Mouse (Mus musculus) forebrain, embryonic 13.5 days (tissue): ENCODE results near the gene Pou5f1. TPM values are rescaled to one million over a fixed set of nuclear protein-coding genes. Genes with fewer than 3 reads are reported as not detected.
"Not testable (repeated sequence)": the region's sequence is repeated elsewhere in the genome, so short reads cannot be mapped to it uniquely, and the experiment has no call there.

ENCODE experiments used
- ATAC-seq: fragments of 200-750 bp; cut with Nextera tagmentation; 2 replicates; pipeline ENCODE4 v1.8.0; 2017
- H3K27ac ChIP-seq: fragments of 300-500 bp; sonication (generic); 2 replicates; pipeline ENCODE4 v1.5.1; 2015; ENCODE audit warnings: inconsistent platforms, mild to moderate bottlenecking, moderate library complexity
- H3K27me3 ChIP-seq: fragments of 300-500 bp; sonication (generic); 2 replicates; pipeline ENCODE4 v1.6.1; 2015; ENCODE audit warnings: mild to moderate bottlenecking, inconsistent platforms
- H3K36me3 ChIP-seq: fragments of 300-500 bp; sonication (generic); 2 replicates; pipeline ENCODE4 v1.6.1; 2015; ENCODE audit warnings: mild to moderate bottlenecking, inconsistent platforms; ENCODE audit not compliant: poor library complexity, severe bottlenecking
- H3K4me1 ChIP-seq: fragments of 300-500 bp; sonication (generic); 2 replicates; pipeline ENCODE4 v1.6.1; 2015; ENCODE audit warnings: inconsistent platforms
- H3K4me2 ChIP-seq: fragments of 300-500 bp; sonication (generic); 2 replicates; pipeline ENCODE4 v1.6.1; 2015; ENCODE audit warnings: inconsistent platforms, mild to moderate bottlenecking, moderate library complexity
- H3K4me3 ChIP-seq: fragments of 300-500 bp; sonication (generic); 2 replicates; pipeline ENCODE4 v1.5.1; 2015; ENCODE audit warnings: mild to moderate bottlenecking, inconsistent platforms
- H3K9ac ChIP-seq: fragments of 300-500 bp; sonication (generic); 2 replicates; pipeline ENCODE4 v1.6.1; 2015; ENCODE audit warnings: mild to moderate bottlenecking, inconsistent platforms
- H3K9me3 ChIP-seq: fragments of 300-500 bp; sonication (generic); replicated peaks from 2 replicates; pipeline ENCODE4 v1.6.1; 2016; ENCODE audit warnings: inconsistent platforms
- WGBS: fragments of 180-500 bp; shearing (Covaris S2); methylation state at CpG from one replicate; pipeline ENCODE4 v1.1.7; 2015; 5-methylcytosine and 5-hydroxymethylcytosine counted together
- polyA plus RNA-seq: library from polyadenylated mRNA; unstranded; fragments of >200 nt; fragmentation: Nextera tagmentation; extraction: Ambion mirVana; gene quantifications from 2 replicates; pipeline ENCODE4 v1.2.1, GENCODE M21; 2015

The Pou5f1 gene
- polyA plus RNA-seq, 1 experiment from 2014 or later, result not detected

- H3K27me3 ChIP-seq, result peaks cover 34% of the 10 kb centered on the region
- H3K4me3 ChIP-seq, result no peak overlapping the region
- no peak for ATAC-seq
- H3K9me3 ChIP-seq, result no peaks in the 10 kb centered on the region
- H3K4me1 ChIP-seq, result no peaks in the 10 kb centered on the region
- H3K27ac ChIP-seq, result no peak overlapping the region
- no peak overlapping the region for H3K4me2 ChIP-seq
- 4% methylated on average over 6 of the region's 6 CpGs for WGBS
- no peaks in the 10 kb centered on the region for H3K36me3 ChIP-seq
- no peak overlapping the region for H3K9ac ChIP-seq
Observed at GRCm38 (mm10) chr17:35502226-35502625, 3.6 kb upstream of the Pou5f1 start.

- Histone ChIP-seq H3K27me3 (peaks cover 39% of the 10 kb centered on the region), H3K36me3 (no peaks in the 10 kb centered on the region), H3K27ac (no peak overlapping the region), H3K9me3 (no peaks in the 10 kb centered on the region), H3K4me2 (no peak overlapping the region), H3K4me3 (no peak overlapping the region), H3K4me1 (no peaks in the 10 kb centered on the region), H3K9ac (no peak overlapping the region)
- 50% methylated on average over 5 of the region's 5 CpGs for WGBS
- no peak for ATAC-seq
Observed at GRCm38 (mm10) chr17:35502762-35503161, 3.1 kb upstream of the Pou5f1 start.

- Histone ChIP-seq H3K9me3 (no peaks in the 10 kb centered on the region), H3K9ac (no peak overlapping the region), H3K4me1 (no peaks in the 10 kb centered on the region), H3K36me3 (no peaks in the 10 kb centered on the region), H3K27ac (no peak overlapping the region), H3K4me3 (no peak overlapping the region), H3K27me3 (peaks cover 47% of the 10 kb centered on the region), H3K4me2 (no peak overlapping the region)
- WGBS, result 15% methylated on average over 5 of the region's 5 CpGs
- no peak for ATAC-seq
Observed at GRCm38 (mm10) chr17:35503849-35504248, 2.0 kb upstream of the Pou5f1 start.

- Histone ChIP-seq H3K27ac (no peak overlapping the region), H3K4me2 (no peak overlapping the region), H3K36me3 (no peaks in the 10 kb centered on the region), H3K27me3 (peaks cover 52% of the 10 kb centered on the region), H3K9ac (0 out of 2 replicates have a peak overlapping the region, but pooled peaks have one; percentile 18), H3K4me1 (no peaks in the 10 kb centered on the region), H3K9me3 (no peaks in the 10 kb centered on the region), H3K4me3 (no peak overlapping the region)
- no peak for ATAC-seq
- WGBS, result 15% methylated on average over 8 of the region's 8 CpGs
Observed at GRCm38 (mm10) chr17:35504628-35505481, 963 bp upstream of the Pou5f1 start.

GRCm38 (mm10) chr17:35506881-35507280 is 1.1 kb downstream of the Pou5f1 start:
- Histone ChIP-seq H3K36me3 (no peaks in the 10 kb centered on the region), H3K4me2 (no peak overlapping the region), H3K9me3 (no peaks in the 10 kb centered on the region), H3K9ac (no peak overlapping the region), H3K27me3 (peaks cover 52% of the 10 kb centered on the region), H3K27ac (no peak overlapping the region), H3K4me1 (no peaks in the 10 kb centered on the region), H3K4me3 (no peak overlapping the region)
- WGBS, result 10% methylated on average over 10 of the region's 10 CpGs
- no peak for ATAC-seq

- no peaks in the 10 kb centered on the region for H3K4me1 ChIP-seq
- no peak overlapping the region for H3K4me2 ChIP-seq
- WGBS, result 26% methylated on average over 13 of the region's 13 CpGs
- no peak overlapping the region for H3K27ac ChIP-seq
- no peaks in the 10 kb centered on the region for H3K9me3 ChIP-seq
- peaks cover 51% of the 10 kb centered on the region for H3K27me3 ChIP-seq
- no peak for ATAC-seq
- no peak overlapping the region for H3K9ac ChIP-seq
- no peaks in the 10 kb centered on the region for H3K36me3 ChIP-seq
- H3K4me3 ChIP-seq, result no peak overlapping the region
Observed at GRCm38 (mm10) chr17:35507556-35508260, 1.9 kb downstream of the Pou5f1 start.

- H3K4me2 ChIP-seq, H3K9ac ChIP-seq, H3K36me3 ChIP-seq, H3K9me3 ChIP-seq, H3K4me1 ChIP-seq, H3K4me3 ChIP-seq, H3K27ac ChIP-seq, ATAC-seq: not testable (repeated sequence)
- peaks cover 49% of the 10 kb centered on the region for H3K27me3 ChIP-seq
- 54% methylated on average over 5 of the region's 5 CpGs for WGBS
Observed at GRCm38 (mm10) chr17:35508279-35508678, 2.5 kb downstream of the Pou5f1 start.

- ATAC-seq, result 0 out of 2 replicates have a peak, but pooled peaks have one; percentile 13
- WGBS, result 26% methylated on average over 8 of the region's 8 CpGs
- H3K9ac ChIP-seq, result no peak overlapping the region
Observed at GRCm38 (mm10) chr17:35509284-35509683, 3.5 kb downstream of the Pou5f1 start.

GRCm38 (mm10) chr17:35512916-35513626 is 7.3 kb downstream of the Pou5f1 start:
- peaks cover 32% of the 10 kb centered on the region for H3K4me1 ChIP-seq
- H3K4me2 ChIP-seq, result peak overlapping the region; percentile 72
- ATAC-seq, result no peak
- no peak overlapping the region for H3K27ac ChIP-seq
- H3K27me3 ChIP-seq, result peaks cover 9% of the 10 kb centered on the region; the same call in 1 of the 2 replicates
- 92% methylated on average over 7 of the region's 7 CpGs for WGBS
- 0 out of 2 replicates have a peak, but pooled peaks cover 2% of the 10 kb centered on the region for H3K36me3 ChIP-seq
- H3K9ac ChIP-seq, result no peak overlapping the region
- H3K9me3 ChIP-seq, result no peaks in the 10 kb centered on the region
- H3K4me3 ChIP-seq, result no peak overlapping the region

More at GRCm38 (mm10) chr17:35509284-35509683, 3.5 kb downstream of the Pou5f1 start:
- no peaks in the 10 kb centered on the region for H3K9me3 ChIP-seq
- no peak overlapping the region for H3K4me3 ChIP-seq
- H3K27me3 ChIP-seq, result peaks cover 47% of the 10 kb centered on the region
- peaks cover 3% of the 10 kb centered on the region for H3K4me1 ChIP-seq
- H3K4me2 ChIP-seq, result no peak overlapping the region
- 0 out of 2 replicates have a peak, but pooled peaks cover 2% of the 10 kb centered on the region for H3K36me3 ChIP-seq
- H3K27ac ChIP-seq, result no peak overlapping the region

GRCm38 (mm10) chr17:35513886-35514285 is 8.1 kb downstream of the Pou5f1 start:
- Histone ChIP-seq H3K4me2 (peak overlapping the region; percentile 72), H3K27me3 (peaks cover 4% of the 10 kb centered on the region; the same call in 1 of the 2 replicates), H3K4me1 (peaks cover 36% of the 10 kb centered on the region), H3K27ac (no peak overlapping the region), H3K4me3 (0 out of 2 replicates have a peak overlapping the region, but pooled peaks have one; percentile 59), H3K9me3 (no peaks in the 10 kb centered on the region), H3K9ac (0 out of 2 replicates have a peak overlapping the region, but pooled peaks have one; percentile 68), H3K36me3 (0 out of 2 replicates have a peak, but pooled peaks cover 2% of the 10 kb centered on the region)
- no peak for ATAC-seq
- WGBS, result 17% methylated on average over 2 of the region's 2 CpGs

- peaks cover 36% of the 10 kb centered on the region for H3K4me1 ChIP-seq
- H3K4me2 ChIP-seq, result peak overlapping the region; percentile 72
- H3K9me3 ChIP-seq, result no peaks in the 10 kb centered on the region
- WGBS, result 76% methylated on average over 6 of the region's 6 CpGs
- H3K4me3 ChIP-seq, result peak overlapping the region; percentile 59
- no peak for ATAC-seq
- no peaks in the 10 kb centered on the region for H3K27me3 ChIP-seq
- H3K27ac ChIP-seq, result no peak overlapping the region
- H3K9ac ChIP-seq, result peak overlapping the region; percentile 68
- H3K36me3 ChIP-seq, result 0 out of 2 replicates have a peak, but pooled peaks cover 2% of the 10 kb centered on the region
Observed at GRCm38 (mm10) chr17:35514756-35515155, 8.9 kb downstream of the Pou5f1 start.
